Mouse (Mus musculus) Patski (cell line): ENCODE results near the gene Pycard. TPM values are rescaled to one million over a fixed set of nuclear protein-coding genes. Genes with fewer than 3 reads are reported as not detected.
"Not testable (repeated sequence)": the region's sequence is repeated elsewhere in the genome, so short reads cannot be mapped to it uniquely, and the experiment has no call there.

Experiments used
- ATAC-seq: fragments of 100-300 bp; one replicate; pipeline ENCODE4 v1.8.0; 2021
- CTCF ChIA-PET: fragments of 350-600 bp; sonication (Branson Sonifier 250); formaldehyde crosslinking; loops from one replicate; lab custom pipeline; 2022; ENCODE audit warnings: inconsistent platforms; lab: Charles Lee
- POLR2A ChIA-PET: fragments of 350-600 bp; sonication (Branson Sonifier 250); formaldehyde crosslinking; loops from one replicate; lab custom pipeline; 2022; ENCODE audit warnings: antibody characterized with exemption, inconsistent platforms; lab: Charles Lee
- DNase-seq: peaks from one replicate; pipeline ENCODE4 v3.0.0-alpha.2; 2011; ENCODE audit warnings: low read depth, low spot score
- H3K27me3 ChIP-seq: fragments of 371-371 bp; one replicate; pipeline ENCODE4 v1.5.1; 2021
- CTCF ChIP-seq: fragments of 100-300 bp; IDR thresholded peaks from one replicate; pipeline ENCODE4 v1.5.1; 2021
- in situ Hi-C: fragments of 300-500 bp; cut with MboI; formaldehyde crosslinking; loops from 3 replicates; pipeline ENCODE4 v1.11.1; 2018; ENCODE audit warnings: low pct_unique_long_range_greater_than_20kb, mixed read lengths
- polyA plus RNA-seq: library from polyadenylated mRNA; unstranded; gene quantifications from one replicate; pipeline ENCODE4 v1.2.3, GENCODE M21; 2021

The Pycard gene
- polyA plus RNA-seq, 1 experiment from 2014 or later, result 0.10 TPM

- no peak for TF ChIP-seq CTCF
- no peaks in the 10 kb centered on the region for H3K27me3 ChIP-seq
- ChIA-PET CTCF (interaction anchor here (0.6 to 1.2 kb wide), 2 partner anchors 24 to 33 kb away, joined by 3 to 4 read pairs; no protein-coding TSS in a partner anchor), POLR2A (interaction anchor here (0.8 to 1.5 kb wide), 4 partner anchors 11 to 167 kb away, joined by 3 to 4 read pairs (median 4); no protein-coding TSS in a partner anchor)
- in situ Hi-C loops, result no loop called here
- DNase-seq (no peak), ATAC-seq (no peak)
These were observed 25.5 kb downstream of the Pycard start for GRCm38 (mm10) chr7:127967922-127968828.

- ATAC-seq (peak; percentile 83), DNase-seq (peak; percentile 66)
- no peak for TF ChIP-seq CTCF
- ChIA-PET CTCF (interaction anchor here (0.7 to 1.3 kb wide), 3 partner anchors 14 to 32 kb away, joined by 3 to 4 read pairs (median 4); no protein-coding TSS in a partner anchor), POLR2A (interaction anchor here (0.8 to 1.5 kb wide), 9 partner anchors 9 to 124 kb away, joined by 3 to 8 read pairs (median 3); no protein-coding TSS in a partner anchor)
- in situ Hi-C loops, result no loop called here
- no peaks in the 10 kb centered on the region for H3K27me3 ChIP-seq
These were observed 26.4 kb downstream of the Pycard start, which contains the start of gene Fus for GRCm38 (mm10) chr7:127967004-127967921. Gene Fus (plus strand): TSS chr7:127967457.

- no peak for ATAC-seq
- in situ Hi-C loops, result no loop called here
- CTCF ChIA-PET, result interaction anchor here (0.7 to 1.3 kb wide), 3 partner anchors 14 to 50 kb away, joined by 3 to 4 read pairs (median 3); no protein-coding TSS in a partner anchor
- peak; percentile 10 for DNase-seq
- no peak for TF ChIP-seq CTCF
- no peaks in the 10 kb centered on the region for H3K27me3 ChIP-seq
- POLR2A ChIA-PET, result interaction anchor here (0.6 to 1.5 kb wide), 9 partner anchors 8 to 310 kb away, joined by 3 to 8 read pairs (median 3); no protein-coding TSS in a partner anchor
These were observed 27.2 kb downstream of the Pycard start for GRCm38 (mm10) chr7:127966371-127966918.

- no peak for DNase-seq
- H3K27me3 ChIP-seq, result no peaks in the 10 kb centered on the region
- CTCF ChIA-PET, result no interaction called here
- in situ Hi-C loops, result no loop called here
- ATAC-seq, result no peak
- POLR2A ChIA-PET, result interaction anchor here (0.5 kb wide), 1 partner anchor 109 kb away, joined by 5 read pairs; no protein-coding TSS in a partner anchor
- no peak for TF ChIP-seq CTCF
These were observed 34.3 kb downstream of the Pycard start for GRCm38 (mm10) chr7:127959364-127959763.

GRCm38 (mm10) chr7:127952864-127953581 is 40.6 kb downstream of the Pycard start:
- H3K27me3 ChIP-seq, result no peaks in the 10 kb centered on the region
- ATAC-seq (no peak), DNase-seq (no peak)
- no peak for TF ChIP-seq CTCF
- ChIA-PET CTCF (no interaction called here), POLR2A (no interaction called here)
- in situ Hi-C loops, result no loop called here

- no peak for ATAC-seq
- in situ Hi-C loops, result no loop called here
- H3K27me3 ChIP-seq, result peaks cover 3% of the 10 kb centered on the region
- ChIA-PET POLR2A (no interaction called here), CTCF (interaction anchor here (1.0 to 1.4 kb wide), 2 partner anchors 11 kb away, joined by 3 read pairs; no protein-coding TSS in a partner anchor)
- DNase-seq, result no peak
- TF ChIP-seq CTCF, result no peak
These were observed 47.1 kb downstream of the Pycard start, which contains the start of gene Prss36 for GRCm38 (mm10) chr7:127946470-127947023. Gene Prss36 (minus strand): TSS chr7:127946725.

GRCm38 (mm10) chr7:127944614-127945013 is 49.1 kb downstream of the Pycard start:
- peaks cover 3% of the 10 kb centered on the region for H3K27me3 ChIP-seq
- in situ Hi-C loops, result no loop called here
- POLR2A ChIA-PET, result no interaction called here
- no peak for ATAC-seq
- DNase-seq, result no peak
- no peak for TF ChIP-seq CTCF
- CTCF ChIA-PET, result interaction anchor here (1.1 kb wide), 1 partner anchor 27 kb away, joined by 3 read pairs; no protein-coding TSS in a partner anchor

GRCm38 (mm10) chr7:127942097-127942496 is 51.6 kb downstream of the Pycard start:
- POLR2A ChIA-PET, result interaction anchor here (0.6 kb wide), 1 partner anchor 126 kb away, joined by 3 read pairs; no protein-coding TSS in a partner anchor
- DNase-seq, in situ Hi-C loops, H3K27me3 ChIP-seq, ATAC-seq: not testable (repeated sequence)
- CTCF ChIA-PET, result interaction anchor here (1.2 kb wide), 1 partner anchor 9 kb away, joined by 4 read pairs; no protein-coding TSS in a partner anchor

Other genes with a start within 250 kb of the Pycard start
- 38.6 TPM for gene Fbxl19, start 249.3 kb downstream of the Pycard start, polyA plus RNA-seq
- 25.8 TPM for gene Orai3, start 224.1 kb downstream of the Pycard start, polyA plus RNA-seq
- 30.0 TPM for gene Setd1a, start 217.2 kb downstream of the Pycard start, polyA plus RNA-seq
- gene Gm49388, start 208.3 kb downstream of the Pycard start, polyA plus RNA-seq, result 4.5 TPM
- 30.1 TPM for gene Hsd3b7, start 193.3 kb downstream of the Pycard start, polyA plus RNA-seq
- 133 TPM for gene Stx4a, start 169.6 kb downstream of the Pycard start, polyA plus RNA-seq
- 0.23 TPM for gene Stx1b, start 169.3 kb downstream of the Pycard start, polyA plus RNA-seq
- gene Zfp646, start 117.6 kb downstream of the Pycard start, polyA plus RNA-seq, result 22.3 TPM
- 8.9 TPM for gene Zfp668, start 117.0 kb downstream of the Pycard start, polyA plus RNA-seq
- gene Prss53, start 102.9 kb downstream of the Pycard start, polyA plus RNA-seq, result 0.45 TPM
- not detected for gene Gm21974, start 98.4 kb downstream of the Pycard start, polyA plus RNA-seq
- gene Vkorc1, start 98.2 kb downstream of the Pycard start, polyA plus RNA-seq, result 77.0 TPM
- 75.7 TPM for gene Bckdk, start 89.8 kb downstream of the Pycard start, polyA plus RNA-seq
- gene Kat8, start 81.4 kb downstream of the Pycard start, polyA plus RNA-seq, result 22.1 TPM
- 0.05 TPM for gene Prss8, start 63.8 kb downstream of the Pycard start, polyA plus RNA-seq
- gene Prss36, start 47.1 kb downstream of the Pycard start, polyA plus RNA-seq, result 6.8 TPM
- 469 TPM for gene Fus, start 26.4 kb downstream of the Pycard start, polyA plus RNA-seq
- gene Trim72, start 10.1 kb upstream of the Pycard start, polyA plus RNA-seq, result 0.17 TPM
- gene Itgam, start 68.8 kb upstream of the Pycard start, polyA plus RNA-seq, result not detected
- gene Gm49368, start 68.8 kb upstream of the Pycard start, polyA plus RNA-seq, result not detected
- 0.01 TPM for gene Itgax, start 135.7 kb upstream of the Pycard start, polyA plus RNA-seq
- not detected for gene Itgad, start 160.5 kb upstream of the Pycard start, polyA plus RNA-seq
- gene Cox6a2, start 212.5 kb upstream of the Pycard start, polyA plus RNA-seq, result 0.30 TPM
- 17.3 TPM for gene Armc5, start 243.5 kb upstream of the Pycard start, polyA plus RNA-seq
- 5.4 TPM for gene 9130023H24Rik, start 244.2 kb upstream of the Pycard start, polyA plus RNA-seq